Mouse (Mus musculus): ENCODE results near the gene Cercam. TPM values are rescaled to one million over a fixed set of nuclear protein-coding genes. Genes with fewer than 3 reads are reported as not detected.

Gene Cercam
- polyA plus RNA-seq (2015; fragmentation: Nextera tagmentation; extraction: Ambion mirVana): 55.6 and 68.8 TPM in 2 replicates

DNA sequence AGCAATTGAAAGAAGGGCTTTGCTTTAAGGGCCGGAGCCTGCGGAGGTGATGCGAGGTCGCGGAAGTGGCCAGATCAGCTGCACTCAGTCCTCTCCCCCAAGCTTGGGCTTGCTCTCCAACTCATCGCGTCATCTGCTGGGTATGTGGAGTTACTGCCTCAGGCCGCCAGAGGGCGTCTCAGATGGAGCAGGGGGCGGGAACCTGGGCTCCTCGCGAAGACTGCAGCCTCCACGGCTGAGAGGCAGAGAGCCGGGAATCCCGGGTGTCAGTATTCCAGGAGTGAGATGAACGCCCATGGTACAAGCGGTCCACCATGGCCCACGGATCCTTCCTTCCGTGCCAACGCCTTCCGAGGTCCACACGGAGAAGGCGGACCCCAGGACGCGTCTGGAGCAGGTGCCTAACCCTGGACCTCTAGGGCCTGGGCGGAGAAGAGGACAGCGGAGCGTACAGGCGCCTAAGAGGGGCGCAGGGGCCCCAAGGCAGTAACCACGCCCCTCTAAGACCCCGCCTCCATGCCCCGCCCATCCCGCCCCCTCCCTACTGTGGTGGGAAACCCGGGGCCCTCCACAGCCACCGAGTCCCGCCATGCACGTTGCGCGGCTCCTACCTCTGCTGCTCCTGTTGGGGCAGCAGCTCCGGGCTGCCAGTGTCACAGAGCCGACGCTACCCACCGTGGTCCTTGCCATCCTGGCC lies at the start of gene Cercam:
Cercam (plus strand) TSS at position 216 of the 697 bp plus-strand sequence.

DNA sequence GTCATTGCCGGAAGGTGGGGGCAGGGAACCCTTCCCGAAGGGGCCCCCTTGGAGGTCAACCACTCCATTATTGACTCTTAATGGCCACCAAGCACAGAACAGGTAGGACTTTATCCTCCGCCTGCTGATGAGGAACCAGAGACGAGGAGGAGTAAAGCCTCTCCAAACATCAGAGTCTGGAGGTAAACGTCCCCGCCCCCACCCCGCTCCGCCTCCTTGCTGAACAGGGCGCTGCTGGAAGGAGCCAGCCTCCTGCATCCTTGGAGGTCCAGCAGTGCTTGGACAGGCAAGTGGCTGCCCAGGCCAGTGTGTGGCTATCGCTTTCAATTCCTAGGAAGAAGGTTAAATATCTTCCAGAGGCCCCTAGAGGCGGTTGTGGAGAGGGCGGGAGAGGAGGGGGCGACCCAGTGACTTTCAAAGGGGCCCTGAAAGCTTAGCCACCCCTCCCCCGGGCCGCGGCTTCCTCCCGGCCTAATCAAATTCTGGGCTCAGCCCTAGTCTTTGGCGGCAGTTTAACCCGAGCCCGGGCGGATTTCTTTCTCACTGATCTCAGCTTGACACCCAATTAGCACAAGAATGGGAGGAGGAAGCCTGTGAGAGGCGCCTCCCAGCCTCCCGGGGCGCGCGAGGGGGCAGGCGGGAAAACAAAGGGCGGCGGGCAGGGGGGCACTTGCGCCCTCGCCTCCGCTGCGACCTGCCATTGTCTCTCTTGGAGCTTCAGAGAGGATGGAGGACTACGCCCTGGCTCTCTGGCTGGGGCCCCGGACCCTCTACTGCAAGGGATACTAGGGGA lies 48.7 kb upstream of the Cercam start, which contains the start of gene Urm1:
Urm1 (plus strand) TSS at position 51 of the 793 bp plus-strand sequence.

DNA sequence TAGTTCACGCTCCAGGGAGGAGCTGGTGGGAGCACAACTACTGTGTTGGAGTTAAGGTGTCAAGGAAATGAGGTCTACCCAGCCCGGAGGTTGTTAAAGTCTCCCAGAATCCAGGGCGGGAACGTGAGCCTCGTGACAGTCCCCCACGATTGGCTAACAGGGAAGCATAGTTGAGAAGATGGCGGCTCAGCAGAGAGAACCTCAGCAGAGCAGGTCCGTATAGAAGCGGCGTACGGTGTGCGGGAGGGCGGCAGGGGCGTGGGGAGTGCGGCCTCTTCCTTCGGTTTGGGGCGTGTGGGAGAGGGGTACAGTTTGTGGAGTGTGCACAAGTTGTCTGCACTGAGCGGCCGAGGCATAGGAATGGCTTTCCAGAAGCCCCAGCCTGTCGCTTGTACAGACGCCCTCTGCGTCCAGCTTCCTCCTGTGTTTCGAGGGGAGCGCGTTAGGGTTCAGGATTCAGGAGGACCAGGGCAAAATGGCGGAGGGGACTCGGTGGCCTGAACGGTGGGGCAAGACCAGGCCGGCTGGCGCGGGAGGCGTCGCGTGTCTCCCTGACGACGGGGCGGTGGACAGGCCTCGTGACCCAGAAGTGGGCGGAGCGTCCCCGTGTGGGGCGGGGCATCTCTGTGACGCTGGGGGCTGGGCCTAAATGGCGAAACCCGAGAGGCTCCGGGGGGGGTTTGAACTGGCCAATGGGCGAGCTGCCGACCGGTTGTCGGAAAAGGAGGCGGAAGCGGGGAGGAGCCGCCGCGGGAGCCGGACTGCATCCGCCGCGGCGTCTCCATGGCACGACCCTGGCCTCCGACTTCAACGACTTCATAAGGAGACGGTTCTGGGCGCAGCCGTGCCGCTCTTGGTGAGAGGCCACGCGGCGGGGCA lies 20.3 kb downstream of the Cercam start, which contains the start of gene Odf2:
Odf2 (plus strand) TSS at position 156 of the 879 bp plus-strand sequence.

Small RNAs within 50 kb of the gene (microRNA-seq; reads per million reads assigned to microRNA genes)
- gene Mir219a-2 (not detected), gene Mir219b (not detected)

Other genes starting within 250 kb of the Cercam start
- gene Rapgef1, start 249.4 kb upstream of the Cercam start, polyA plus RNA-seq (2015; fragmentation: Nextera tagmentation; extraction: Ambion mirVana): 8.1 and 10.1 TPM in 2 replicates
- gene Gm13420, start 117.5 kb upstream of the Cercam start, polyA plus RNA-seq (2015; fragmentation: Nextera tagmentation; extraction: Ambion mirVana): not detected in 2 replicates
- not detected in 2 replicates for gene Gm13547, start 109.9 kb upstream of the Cercam start, polyA plus RNA-seq (2015; fragmentation: Nextera tagmentation; extraction: Ambion mirVana)
- gene Coq4, start 81.7 kb upstream of the Cercam start, polyA plus RNA-seq (2015; fragmentation: Nextera tagmentation; extraction: Ambion mirVana): 16.8 TPM in 2 replicates
- gene Trub2, start 80.7 kb upstream of the Cercam start, polyA plus RNA-seq (2015; fragmentation: Nextera tagmentation; extraction: Ambion mirVana): 18.2 and 18.9 TPM in 2 replicates
- 19.6 and 20.0 TPM in 2 replicates for gene Slc27a4, start 66.5 kb upstream of the Cercam start, polyA plus RNA-seq (2015; fragmentation: Nextera tagmentation; extraction: Ambion mirVana)
- 16.7 and 17.5 TPM in 2 replicates for gene Urm1, start 49.1 kb upstream of the Cercam start, polyA plus RNA-seq (2015; fragmentation: Nextera tagmentation; extraction: Ambion mirVana)
- gene Odf2, start 20.1 kb downstream of the Cercam start, polyA plus RNA-seq (2015; fragmentation: Nextera tagmentation; extraction: Ambion mirVana): 24.4 and 29.1 TPM in 2 replicates
- 25.6 and 26.7 TPM in 2 replicates for gene Gle1, start 66.3 kb downstream of the Cercam start, polyA plus RNA-seq (2015; fragmentation: Nextera tagmentation; extraction: Ambion mirVana)
- 71.0 and 86.1 TPM in 2 replicates for gene Sptan1, start 96.4 kb downstream of the Cercam start, polyA plus RNA-seq (2015; fragmentation: Nextera tagmentation; extraction: Ambion mirVana)
- gene Wdr34, start 179.7 kb downstream of the Cercam start, polyA plus RNA-seq (2015; fragmentation: Nextera tagmentation; extraction: Ambion mirVana): 13.7 and 13.8 TPM in 2 replicates
- 179 and 195 TPM in 2 replicates for gene Set, start 188.2 kb downstream of the Cercam start, polyA plus RNA-seq (2015; fragmentation: Nextera tagmentation; extraction: Ambion mirVana)
- 3.1 TPM in 2 replicates for gene Pkn3, start 208.5 kb downstream of the Cercam start, polyA plus RNA-seq (2015; fragmentation: Nextera tagmentation; extraction: Ambion mirVana)
- gene Zdhhc12, start 224.5 kb downstream of the Cercam start, polyA plus RNA-seq (2015; fragmentation: Nextera tagmentation; extraction: Ambion mirVana): 24.9 and 27.9 TPM in 2 replicates